Mouse (Mus musculus) spleen, postnatal 36 days (tissue): ENCODE results near the gene Enpp4.

ENCODE experiments used
- DNase-seq, 2 experiments: peaks; one replicate each; pipeline ENCODE4 v3.0.0; 2022; ENCODE audit warnings: low spot score in 2 of 2, mixed read lengths in 1 of 2

Gene Enpp4

GRCm38 (mm10) chr17:44091512-44091911 lies 14.1 kb downstream of the Enpp4 start:
- no peak for DNase-seq

GRCm38 (mm10) chr17:44090916-44091315 lies 14.7 kb downstream of the Enpp4 start:
- peak in 1 of 2 experiments; percentile 8 for DNase-seq

GRCm38 (mm10) chr17:44088226-44088625 lies 17.4 kb downstream of the Enpp4 start:
- no peak for DNase-seq

- DNase-seq: no peak
Observed at GRCm38 (mm10) chr17:44083156-44083555, 22.5 kb downstream of the Enpp4 start.

GRCm38 (mm10) chr17:44078631-44079350 lies 26.8 kb downstream of the Enpp4 start, which contains the start of gene Enpp5:
Gene Enpp5, plus strand, starts transcription at chr17:44078813.
- DNase-seq: peak; percentile 64 to 71

- no peak for DNase-seq
Observed at GRCm38 (mm10) chr17:44077843-44078160, 27.8 kb downstream of the Enpp4 start.

- peak in 1 of 2 experiments; percentile 20 for DNase-seq
Observed at GRCm38 (mm10) chr17:44077146-44077842, 28.3 kb downstream of the Enpp4 start.

- DNase-seq: peak in 1 of 2 experiments; percentile 22
Observed at GRCm38 (mm10) chr17:44076051-44076680, 29.4 kb downstream of the Enpp4 start.

GRCm38 (mm10) chr17:44075601-44076000 lies 30.0 kb downstream of the Enpp4 start:
- no peak for DNase-seq

GRCm38 (mm10) chr17:44071680-44072079 lies 33.9 kb downstream of the Enpp4 start:
- DNase-seq: no peak

- no peak for DNase-seq
Observed at GRCm38 (mm10) chr17:44068876-44069275, 36.7 kb downstream of the Enpp4 start.

- no peak for DNase-seq
Observed at GRCm38 (mm10) chr17:44061289-44061890, 44.2 kb downstream of the Enpp4 start.

- no peak for DNase-seq
Observed at GRCm38 (mm10) chr17:44060781-44061180, 44.8 kb downstream of the Enpp4 start.

- DNase-seq: no peak
Observed at GRCm38 (mm10) chr17:44058145-44058544, 47.5 kb downstream of the Enpp4 start.

- no peak for DNase-seq
Observed at GRCm38 (mm10) chr17:44057123-44057522, 48.5 kb downstream of the Enpp4 start.

GRCm38 (mm10) chr17:44053427-44053826 lies 52.2 kb downstream of the Enpp4 start:
- peak; percentile 63 for DNase-seq
